Mouse (Mus musculus): ENCODE data around the gene Igfbp7. TPM values are rescaled to one million over a fixed set of nuclear protein-coding genes. Genes with fewer than 3 reads are reported as not detected.
A peak's percentile ranks its signal among the peaks of the same experiment; 100 is the strongest.

The Igfbp7 gene
- polyA plus RNA-seq, 1 experiment: 4,855 TPM

DNA sequence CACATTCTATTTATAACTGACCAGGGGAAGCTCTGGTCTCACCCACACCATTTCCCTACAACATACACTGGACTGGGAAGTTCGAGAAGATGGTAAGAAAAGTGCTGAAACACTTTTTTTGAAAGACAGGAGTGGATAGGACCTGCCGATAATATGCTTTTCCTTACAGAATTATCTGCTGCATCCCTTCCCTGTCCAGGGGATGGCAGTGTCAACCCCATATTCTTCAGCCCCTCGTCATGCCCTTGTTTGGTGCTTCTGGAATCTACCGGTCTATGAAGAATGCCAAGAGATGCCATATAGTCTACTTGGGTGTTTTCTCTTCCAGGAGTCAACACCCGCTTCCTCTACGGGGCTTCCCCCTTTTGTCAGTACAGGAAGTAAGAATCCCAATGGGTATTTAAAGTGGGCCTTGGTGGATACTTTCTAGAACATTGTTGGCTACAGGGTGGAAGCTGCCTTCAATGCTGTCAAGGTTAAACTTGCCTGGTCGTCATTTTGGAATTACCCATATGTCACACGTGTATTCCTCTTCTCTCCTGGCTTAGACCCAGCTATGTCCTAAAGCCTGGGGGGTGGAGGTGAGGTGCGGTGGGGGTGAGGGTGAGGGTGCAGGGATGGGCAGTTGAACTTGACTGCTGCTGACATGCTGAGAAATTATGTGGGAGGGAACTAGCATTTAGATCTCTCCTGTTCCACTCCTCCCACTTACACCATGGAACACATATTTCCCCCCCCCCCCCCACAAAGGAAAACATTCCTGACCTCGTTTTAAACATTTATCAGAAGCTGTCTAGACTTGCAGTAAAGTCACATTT, 21.0 kb downstream of the Igfbp7 start:
- 17% methylated on average over 10 of the region's 10 CpGs for WGBS
- Histone ChIP-seq H3K4me1 (ENCODE audit: control insufficient read depth, insufficient read depth, low read length) (peaks cover 67% of the 10 kb centered on the region), H3K27me3 (replicated peaks; ENCODE audit: control insufficient read depth, insufficient read depth, low read length) (no peaks in the 10 kb centered on the region), H3K36me3 (ENCODE audit: control insufficient read depth, insufficient read depth, low read length) (no peaks in the 10 kb centered on the region), H3K27ac (ENCODE audit: insufficient read depth, low read depth, low read length) (peak overlapping the region; percentile 95), H3K4me3 (ENCODE audit: insufficient read depth, low read depth, low read length) (no peak overlapping the region)
- no peak for TF ChIP-seq POLR2A (IDR thresholded peaks at IDR 0.05; ENCODE audit: low read depth, low read length)
- 0 out of 2 replicates have a peak, but pooled peaks have one; percentile 16 for TF ChIP-seq CTCF (conservative IDR thresholded peaks at IDR 0.05; ENCODE audit: insufficient read depth, insufficient read length, low read depth, low read length)
- DNase-seq: no peak

- H3K4me1 ChIP-seq (ENCODE audit: control insufficient read depth, insufficient read depth, low read length): peaks cover 70% of the 10 kb centered on the region
- TF ChIP-seq CTCF (conservative IDR thresholded peaks at IDR 0.05; ENCODE audit: insufficient read depth, insufficient read length, low read depth, low read length) (no peak), POLR2A (IDR thresholded peaks at IDR 0.05; ENCODE audit: low read depth, low read length) (no peak)
Observed at GRCm38 (mm10) chr5:77385900-77386595, 21.8 kb downstream of the Igfbp7 start.

DNA sequence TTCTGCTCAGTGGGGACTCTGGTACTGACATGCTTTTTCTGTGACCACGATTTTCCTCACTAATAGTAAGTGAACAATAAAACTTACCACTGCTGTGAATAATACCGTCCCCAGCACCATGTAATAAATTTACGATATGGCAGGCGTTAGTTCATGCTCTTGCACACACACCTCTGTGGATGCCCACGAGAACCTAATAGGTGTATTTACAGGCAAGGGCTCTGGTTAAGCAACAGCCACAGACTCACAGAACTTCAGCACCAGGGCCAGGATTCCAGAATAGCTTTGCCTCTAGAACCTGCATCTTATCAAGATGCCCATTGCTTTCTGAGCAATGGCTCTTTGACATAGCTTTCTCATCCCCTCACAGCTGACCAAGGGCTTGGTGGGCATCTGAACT, 22.6 kb downstream of the Igfbp7 start:
- H3K4me1 ChIP-seq (ENCODE audit: control insufficient read depth, insufficient read depth, low read length): peaks cover 71% of the 10 kb centered on the region
- H3K27ac ChIP-seq (ENCODE audit: insufficient read depth, low read depth, low read length): peak overlapping the region; percentile 95
- WGBS: 38% methylated on average over 5 of the region's 5 CpGs
- peak; percentile 60 for DNase-seq
- H3K27me3 ChIP-seq (replicated peaks; ENCODE audit: control insufficient read depth, insufficient read depth, low read length): no peaks in the 10 kb centered on the region
- no peak overlapping the region for H3K4me3 ChIP-seq (ENCODE audit: insufficient read depth, low read depth, low read length)
- H3K36me3 ChIP-seq (ENCODE audit: control insufficient read depth, insufficient read depth, low read length): no peaks in the 10 kb centered on the region
- TF ChIP-seq POLR2A (IDR thresholded peaks at IDR 0.05; ENCODE audit: low read depth, low read length) (no peak), CTCF (conservative IDR thresholded peaks at IDR 0.05; ENCODE audit: insufficient read depth, insufficient read length, low read depth, low read length) (no peak)

More at GRCm38 (mm10) chr5:77385900-77386595, 21.8 kb downstream of the Igfbp7 start:
- Histone ChIP-seq H3K27ac (ENCODE audit: insufficient read depth, low read depth, low read length) (peak overlapping the region; percentile 95), H3K27me3 (replicated peaks; ENCODE audit: control insufficient read depth, insufficient read depth, low read length) (no peaks in the 10 kb centered on the region), H3K4me3 (ENCODE audit: insufficient read depth, low read depth, low read length) (no peak overlapping the region), H3K36me3 (ENCODE audit: control insufficient read depth, insufficient read depth, low read length) (no peaks in the 10 kb centered on the region)
- WGBS: 49% methylated on average over 6 of the region's 6 CpGs
- no peak for DNase-seq

- WGBS: 27% methylated on average over 9 of the region's 9 CpGs
- Histone ChIP-seq H3K27ac (ENCODE audit: insufficient read depth, low read depth, low read length) (peak overlapping the region; percentile 95), H3K4me3 (ENCODE audit: insufficient read depth, low read depth, low read length) (no peak overlapping the region), H3K36me3 (ENCODE audit: control insufficient read depth, insufficient read depth, low read length) (no peaks in the 10 kb centered on the region), H3K27me3 (replicated peaks; ENCODE audit: control insufficient read depth, insufficient read depth, low read length) (no peaks in the 10 kb centered on the region), H3K4me1 (ENCODE audit: control insufficient read depth, insufficient read depth, low read length) (peaks cover 72% of the 10 kb centered on the region)
- peak; percentile 91 for DNase-seq
- TF ChIP-seq POLR2A (IDR thresholded peaks at IDR 0.05; ENCODE audit: low read depth, low read length): no peak
- no peak for TF ChIP-seq CTCF (conservative IDR thresholded peaks at IDR 0.05; ENCODE audit: insufficient read depth, insufficient read length, low read depth, low read length)
Observed at GRCm38 (mm10) chr5:77384724-77385123, 23.1 kb downstream of the Igfbp7 start.

DNA sequence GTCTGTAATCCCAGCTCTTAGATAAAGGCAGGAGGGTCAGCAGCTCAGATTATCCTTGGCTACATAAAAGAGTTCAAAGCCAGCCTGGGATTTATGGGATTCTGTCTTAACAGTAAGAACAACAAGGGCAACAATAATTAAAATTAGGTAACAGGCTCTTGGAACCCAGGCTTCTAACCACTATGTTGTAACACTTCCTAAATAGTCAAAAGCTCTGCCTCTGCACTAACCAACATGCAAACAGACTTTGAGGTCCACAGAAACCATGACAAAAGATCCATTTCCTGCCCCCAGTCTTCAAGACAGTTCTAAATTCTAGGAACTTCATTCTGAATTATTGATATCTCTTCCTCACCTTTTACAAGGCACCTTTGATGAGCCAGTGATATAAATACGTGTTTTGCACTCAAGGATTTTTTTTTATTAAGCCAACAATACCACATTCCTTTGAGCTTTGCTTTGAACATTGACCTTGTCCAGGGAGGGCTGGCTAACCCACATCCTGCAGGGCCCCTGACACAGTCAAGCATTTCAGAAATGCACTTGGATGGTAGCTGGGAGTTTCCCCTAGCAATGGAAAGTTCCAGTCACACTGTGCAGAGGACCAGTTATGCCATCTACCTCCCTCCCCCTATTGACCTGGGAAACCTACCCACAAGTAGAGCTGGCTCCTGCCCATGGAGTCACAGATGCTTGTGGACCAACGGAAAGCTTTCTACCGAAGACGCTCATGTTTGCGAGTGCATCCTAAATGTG, 23.9 kb downstream of the Igfbp7 start:
- no peaks in the 10 kb centered on the region for H3K27me3 ChIP-seq (replicated peaks; ENCODE audit: control insufficient read depth, insufficient read depth, low read length)
- peaks cover 76% of the 10 kb centered on the region for H3K4me1 ChIP-seq (ENCODE audit: control insufficient read depth, insufficient read depth, low read length)
- H3K4me3 ChIP-seq (ENCODE audit: insufficient read depth, low read depth, low read length): no peak overlapping the region
- H3K27ac ChIP-seq (ENCODE audit: insufficient read depth, low read depth, low read length): peak overlapping the region; percentile 95
- 17% methylated on average over 5 of the region's 5 CpGs for WGBS
- no peaks in the 10 kb centered on the region for H3K36me3 ChIP-seq (ENCODE audit: control insufficient read depth, insufficient read depth, low read length)
- no peak for TF ChIP-seq CTCF (conservative IDR thresholded peaks at IDR 0.05; ENCODE audit: insufficient read depth, insufficient read length, low read depth, low read length)
- TF ChIP-seq POLR2A (IDR thresholded peaks at IDR 0.05; ENCODE audit: low read depth, low read length): no peak
- peak; percentile 94 for DNase-seq

- Histone ChIP-seq H3K4me3 (ENCODE audit: insufficient read depth, low read depth, low read length) (no peak overlapping the region), H3K36me3 (ENCODE audit: control insufficient read depth, insufficient read depth, low read length) (no peaks in the 10 kb centered on the region), H3K27me3 (replicated peaks; ENCODE audit: control insufficient read depth, insufficient read depth, low read length) (no peaks in the 10 kb centered on the region), H3K27ac (ENCODE audit: insufficient read depth, low read depth, low read length) (peak overlapping the region; percentile 91), H3K4me1 (ENCODE audit: control insufficient read depth, insufficient read depth, low read length) (peaks cover 57% of the 10 kb centered on the region)
- WGBS: 79% methylated on average over 5 of the region's 5 CpGs
- no peak for DNase-seq
- TF ChIP-seq POLR2A (IDR thresholded peaks at IDR 0.05; ENCODE audit: low read depth, low read length): no peak
- no peak for TF ChIP-seq CTCF (conservative IDR thresholded peaks at IDR 0.05; ENCODE audit: insufficient read depth, insufficient read length, low read depth, low read length)
Observed at GRCm38 (mm10) chr5:77381686-77382085, 26.2 kb downstream of the Igfbp7 start.
